Mouse (Mus musculus) thymus, postnatal 25 days (tissue): ENCODE data around the gene Tstd1.
A peak's percentile ranks its signal among the peaks of the same experiment; 100 is the strongest.

ENCODE experiments used
- DNase-seq: peaks from one replicate; pipeline ENCODE4 v3.0.0; 2022

The Tstd1 gene

DNA sequence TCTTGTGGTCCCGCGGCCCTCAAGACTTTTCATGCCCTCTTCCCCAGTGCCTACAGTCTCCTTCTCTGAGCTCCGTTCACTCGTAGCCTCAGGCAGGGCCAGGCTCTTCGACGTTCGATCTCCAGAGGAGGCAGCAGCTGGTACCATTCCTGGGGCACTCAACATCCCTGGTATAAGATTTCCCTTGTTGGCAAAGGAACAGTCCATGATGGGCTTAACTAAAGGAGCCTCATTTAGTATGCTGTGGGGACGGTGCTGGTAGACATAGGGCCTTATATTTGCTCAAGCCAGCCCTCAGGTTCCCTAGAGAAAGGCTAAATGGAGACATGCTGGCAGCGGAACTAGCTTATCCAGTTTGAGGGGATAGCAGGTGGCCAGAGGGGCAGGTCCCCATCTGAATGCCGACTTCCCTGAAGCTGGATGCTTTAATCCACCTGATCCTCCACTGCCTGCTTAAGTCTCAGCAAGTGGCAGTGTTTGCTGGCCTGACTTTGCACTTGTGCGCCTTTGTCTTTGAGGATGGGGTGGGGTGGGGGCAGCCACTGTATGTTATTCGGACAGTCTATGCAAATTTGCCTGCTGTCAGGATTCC, 715 bp downstream of the Tstd1 start:
- no peak for DNase-seq

DNA sequence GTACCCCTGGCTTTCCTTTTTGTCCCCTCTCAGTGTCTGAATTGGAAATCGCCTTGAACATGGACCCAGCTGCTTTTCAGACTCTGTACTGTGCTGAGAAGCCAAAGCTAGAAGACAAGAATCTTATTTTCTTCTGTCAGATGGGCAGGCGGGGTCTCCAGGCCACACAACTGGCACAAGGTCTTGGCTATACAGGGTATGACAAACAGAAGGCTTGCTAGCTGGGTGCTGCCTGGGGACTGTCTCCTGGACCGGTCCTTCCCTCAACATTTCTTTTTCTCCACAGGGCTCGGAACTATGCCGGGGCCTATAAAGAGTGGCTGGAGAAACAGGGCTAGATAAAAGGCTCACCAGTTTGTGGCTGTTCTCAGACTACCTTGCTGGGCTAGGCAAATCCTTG, 1.2 kb downstream of the Tstd1 start:
- DNase-seq = no peak

- DNase-seq = no peak
Measured at GRCm38 (mm10) chr1:171422504-171423095, 3.9 kb downstream of the Tstd1 start.

DNA sequence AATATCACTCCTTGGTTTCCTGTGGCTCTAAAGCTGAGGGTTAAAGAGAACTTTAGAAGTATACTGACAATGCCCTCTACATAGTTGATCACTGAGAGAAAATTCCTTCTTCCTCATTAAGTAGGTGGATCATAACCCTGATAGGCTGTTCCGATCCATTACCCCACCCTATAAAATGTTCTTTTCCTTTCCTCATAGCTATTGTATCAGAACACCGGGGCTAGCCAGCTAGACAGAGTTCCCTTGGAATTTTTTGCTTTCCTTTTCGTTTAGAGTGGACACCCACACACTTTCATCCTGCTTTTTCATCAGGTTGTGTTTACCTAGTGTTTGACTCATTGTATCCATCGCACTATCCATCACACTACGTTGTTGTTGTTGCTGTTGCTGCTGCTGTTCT, 6.0 kb downstream of the Tstd1 start:
- DNase-seq = no peak

GRCm38 (mm10) chr1:171425126-171425525, 6.5 kb downstream of the Tstd1 start:
- DNase-seq = no peak

- DNase-seq = no peak
Measured at GRCm38 (mm10) chr1:171432158-171432557, 13.5 kb downstream of the Tstd1 start.

- DNase-seq = no peak
Measured at GRCm38 (mm10) chr1:171435288-171435814, 16.7 kb downstream of the Tstd1 start.

GRCm38 (mm10) chr1:171435974-171436373, 17.3 kb downstream of the Tstd1 start:
- no peak for DNase-seq

DNA sequence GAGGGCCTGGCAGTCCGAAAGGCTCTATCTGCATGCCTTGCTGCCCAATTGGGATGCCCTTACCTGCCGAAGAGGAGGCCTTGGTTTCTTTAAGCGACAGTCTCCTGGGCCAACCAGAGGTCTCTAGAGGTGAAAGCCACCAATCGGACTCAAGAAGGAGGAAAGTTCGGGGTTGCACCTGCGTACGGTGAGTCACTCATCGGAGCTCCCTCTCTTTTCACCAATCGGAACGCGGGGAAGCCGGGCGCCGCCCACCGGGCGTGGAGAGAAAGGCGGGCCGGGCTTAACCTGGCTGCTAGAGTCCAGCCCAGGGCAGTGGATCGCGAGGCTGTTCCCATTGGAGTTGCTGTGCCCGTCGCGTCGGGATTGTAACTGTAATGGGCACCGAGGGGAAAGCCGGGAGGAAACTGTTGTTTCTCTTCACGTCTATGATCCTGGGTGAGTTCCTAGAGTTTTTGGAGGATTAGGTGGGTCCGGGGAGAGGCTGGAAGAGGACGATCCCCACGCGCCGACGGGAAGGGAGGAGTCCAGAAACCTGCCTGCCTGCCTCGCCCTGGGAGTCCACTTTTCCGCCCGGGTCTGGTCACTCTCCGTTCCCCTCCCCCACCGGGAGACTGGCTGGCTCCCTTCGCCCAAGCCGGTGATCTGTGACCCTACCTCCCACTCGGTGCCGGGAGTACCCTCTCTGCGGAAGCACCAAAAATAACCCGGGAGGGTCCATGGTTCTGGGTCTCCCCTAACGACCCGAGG, 18.8 kb downstream of the Tstd1 start, which contains the start of gene F11r:
Gene F11r, plus strand, starts transcription at position 272 of the 750 bp plus-strand sequence.
- DNase-seq = peak; percentile 68

DNA sequence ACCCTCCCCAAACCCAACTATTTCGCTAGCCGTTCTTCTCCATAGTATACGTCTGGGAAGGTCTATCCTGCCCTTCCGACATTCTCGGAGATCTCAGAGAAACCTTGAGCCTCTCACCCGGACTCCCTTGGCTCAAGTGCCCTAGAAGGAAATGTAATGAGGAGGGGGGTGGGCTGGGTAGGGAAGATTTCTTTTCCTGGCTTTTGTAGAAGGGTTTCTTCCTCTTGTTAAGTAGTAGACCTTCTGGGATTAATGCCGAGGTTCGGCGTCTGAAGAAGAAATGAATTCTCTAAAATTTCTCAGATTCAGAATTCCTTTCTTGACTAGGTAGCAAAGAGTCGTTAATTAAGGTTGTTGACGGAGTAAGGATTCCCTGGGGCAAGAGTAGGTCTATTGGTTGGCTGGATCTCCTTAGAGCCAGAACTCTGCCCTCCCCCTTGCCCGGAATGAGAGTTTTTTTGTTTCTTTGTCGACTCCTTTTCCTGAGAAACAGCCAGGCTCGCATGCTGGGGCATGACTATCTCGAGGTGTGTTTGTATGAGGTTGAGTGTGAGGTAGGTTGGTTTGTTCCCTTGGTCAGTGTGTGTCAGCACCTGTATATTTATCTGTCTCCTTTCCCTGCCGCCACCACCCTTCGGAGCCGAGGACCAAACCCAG, 19.5 kb downstream of the Tstd1 start:
- no peak for DNase-seq

DNA sequence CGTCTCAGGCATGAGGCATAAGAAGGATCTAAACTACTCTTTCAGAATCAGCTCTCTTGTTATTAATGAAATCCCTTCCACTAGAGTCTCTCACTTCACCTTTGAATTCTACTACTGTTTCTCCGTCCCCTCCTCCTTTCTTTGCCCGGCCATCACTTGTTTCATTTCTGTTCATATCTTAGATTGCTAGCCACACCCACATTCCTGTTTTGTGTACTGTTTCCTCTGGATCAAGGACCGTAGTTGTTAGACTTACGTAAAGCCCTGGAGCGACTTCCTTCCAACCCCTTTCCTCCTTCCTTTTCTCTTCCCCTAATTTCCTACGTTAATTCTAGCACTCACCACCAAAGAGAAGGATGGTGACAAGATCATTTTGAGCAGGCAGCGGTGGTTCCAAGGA, 20.4 kb downstream of the Tstd1 start:
- DNase-seq = no peak

GRCm38 (mm10) chr1:171440025-171440725, 21.5 kb downstream of the Tstd1 start:
- DNase-seq = no peak

DNA sequence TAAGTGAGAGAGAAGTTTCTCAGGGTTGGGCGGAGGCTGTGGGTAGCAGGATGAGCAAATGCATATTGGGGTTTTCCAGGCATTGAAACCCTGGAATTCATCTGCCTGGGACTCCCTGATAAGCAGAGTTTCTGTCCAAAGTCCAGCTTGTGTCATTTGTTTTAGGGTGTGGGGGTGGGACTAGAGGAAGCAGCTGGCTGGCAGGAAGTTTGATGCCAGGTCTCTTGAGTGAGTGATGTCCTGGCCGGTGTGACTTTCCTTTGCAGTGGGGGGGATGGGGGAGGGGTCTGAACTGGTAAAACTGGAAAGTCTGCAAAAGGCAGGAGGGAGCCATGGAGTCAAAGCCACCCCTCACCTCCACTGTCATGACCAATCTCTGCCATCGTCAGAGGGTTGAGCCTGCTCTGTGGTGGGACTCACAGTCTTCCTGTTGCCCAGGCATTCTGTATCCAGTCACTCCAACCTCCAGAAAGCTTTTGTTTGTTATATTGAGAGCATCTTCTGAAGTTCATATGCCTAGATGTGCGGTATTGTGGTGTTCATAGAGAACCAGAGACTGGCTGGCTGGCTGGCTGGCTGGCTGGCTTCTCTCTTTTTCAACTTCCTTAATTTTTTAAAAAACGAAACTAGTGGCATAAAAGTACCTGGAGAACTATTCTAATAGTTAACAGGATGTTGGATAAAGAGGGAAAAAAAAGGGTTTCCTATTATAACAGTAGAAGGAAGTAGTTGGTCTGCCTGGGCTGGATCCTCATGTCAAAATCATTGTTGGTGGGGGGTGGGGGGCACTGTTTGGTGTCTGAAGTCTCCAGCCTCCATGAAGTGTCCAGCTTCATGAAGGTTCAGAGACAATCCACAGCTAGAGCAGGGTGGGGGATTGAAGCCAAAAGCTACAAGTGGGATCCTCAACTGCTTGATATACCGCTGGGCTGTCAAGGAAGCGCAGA, 23.1 kb downstream of the Tstd1 start:
- DNase-seq = no peak

- DNase-seq = no peak
Measured at GRCm38 (mm10) chr1:171442413-171442760, 23.7 kb downstream of the Tstd1 start.

DNA sequence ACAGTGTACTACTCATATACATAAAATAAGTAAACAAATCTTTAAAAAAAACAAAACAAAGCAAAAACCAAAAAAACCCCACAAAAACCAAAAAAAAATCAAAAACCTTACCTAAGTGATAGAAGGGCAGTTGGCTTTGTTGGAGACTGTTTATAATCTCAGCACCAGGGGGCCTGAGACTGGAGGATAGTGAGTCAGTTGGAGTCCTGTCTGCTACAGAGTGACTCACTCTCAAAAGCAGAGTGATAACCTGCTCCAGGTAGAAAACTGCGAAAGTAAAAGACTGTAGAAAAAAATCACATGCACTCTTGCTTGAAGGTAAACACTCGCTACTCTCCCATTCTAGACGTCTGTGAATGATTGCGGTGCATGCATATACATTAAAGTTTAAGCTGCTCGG, 26.4 kb downstream of the Tstd1 start:
- no peak for DNase-seq

GRCm38 (mm10) chr1:171446854-171447253, 28.2 kb downstream of the Tstd1 start:
- DNase-seq = no peak

GRCm38 (mm10) chr1:171447692-171448091, 29.0 kb downstream of the Tstd1 start:
- DNase-seq = no peak

GRCm38 (mm10) chr1:171450062-171450461, 31.4 kb downstream of the Tstd1 start:
- no peak for DNase-seq

DNA sequence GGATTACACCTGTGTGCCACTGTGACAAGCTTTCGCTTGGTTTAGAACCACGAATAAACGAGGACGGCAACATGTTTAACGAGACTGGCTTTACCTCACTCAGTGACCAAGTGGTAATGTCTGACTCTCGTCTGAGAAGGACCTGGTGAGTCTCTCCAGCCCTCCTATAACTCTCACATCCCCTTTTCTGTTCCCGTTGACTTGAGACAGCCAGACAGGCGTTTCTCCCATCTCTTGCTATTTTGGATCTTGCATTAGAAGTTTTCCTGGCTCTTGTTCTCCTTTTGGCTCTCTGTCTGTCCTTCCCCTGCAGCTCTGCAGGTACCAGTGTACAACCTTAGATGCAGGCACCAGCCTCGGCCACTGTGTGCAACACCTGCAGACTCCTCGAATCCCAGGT, 32.3 kb downstream of the Tstd1 start:
- DNase-seq = no peak

- no peak for DNase-seq
Measured at GRCm38 (mm10) chr1:171452522-171452921, 33.9 kb downstream of the Tstd1 start.

DNA sequence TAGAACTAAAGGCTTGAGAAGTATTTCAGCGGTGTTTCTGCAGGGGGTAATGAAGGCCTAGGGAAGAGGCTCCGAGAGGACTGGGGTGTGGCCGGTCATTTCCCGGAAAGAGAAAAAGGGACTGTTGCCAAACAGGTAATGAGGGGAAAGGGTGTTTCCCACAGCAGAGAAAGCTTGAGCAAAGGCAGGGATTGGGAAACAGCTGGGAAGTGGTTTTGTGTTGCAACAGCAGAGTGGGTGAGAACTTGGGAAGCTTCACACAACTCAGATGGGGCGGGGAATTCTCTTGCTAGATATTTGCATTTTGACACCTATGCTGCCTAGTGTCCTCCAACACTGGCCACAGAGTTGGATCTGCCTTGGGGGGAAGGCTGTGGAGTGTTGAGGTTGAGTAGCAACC, 34.3 kb downstream of the Tstd1 start:
- no peak for DNase-seq

DNA sequence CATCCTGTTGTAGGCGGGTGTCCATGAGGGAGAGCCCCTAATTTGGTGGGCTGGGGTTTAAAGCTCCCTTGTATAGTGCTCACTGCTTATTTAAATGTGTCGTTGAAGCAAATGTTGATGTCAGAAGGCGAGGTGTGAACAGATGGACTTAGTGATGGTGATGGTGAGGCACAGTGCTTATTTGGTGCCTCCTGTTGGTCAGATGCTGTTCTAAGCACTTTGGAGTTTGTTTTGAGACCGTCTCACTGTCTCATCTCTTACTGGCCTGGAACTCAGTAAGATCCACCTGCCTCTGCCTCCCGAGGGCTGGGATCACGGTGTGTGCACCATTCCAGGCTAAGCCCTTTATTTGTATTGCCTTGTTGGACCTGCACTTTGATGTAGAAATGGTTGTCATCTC, 36.3 kb downstream of the Tstd1 start:
- DNase-seq = no peak
